Mouse (Mus musculus) spleen, postnatal 4 days (tissue): Measurements from ENCODE around the gene Bard1.
A peak's percentile ranks its signal among the peaks of the same experiment; 100 is the strongest.

Source experiments
- DNase-seq, 2 experiments: peaks; one replicate each; pipeline ENCODE4 v3.0.0; 2022; ENCODE audit warnings: low spot score in 2 of 2

The Bard1 gene

DNA sequence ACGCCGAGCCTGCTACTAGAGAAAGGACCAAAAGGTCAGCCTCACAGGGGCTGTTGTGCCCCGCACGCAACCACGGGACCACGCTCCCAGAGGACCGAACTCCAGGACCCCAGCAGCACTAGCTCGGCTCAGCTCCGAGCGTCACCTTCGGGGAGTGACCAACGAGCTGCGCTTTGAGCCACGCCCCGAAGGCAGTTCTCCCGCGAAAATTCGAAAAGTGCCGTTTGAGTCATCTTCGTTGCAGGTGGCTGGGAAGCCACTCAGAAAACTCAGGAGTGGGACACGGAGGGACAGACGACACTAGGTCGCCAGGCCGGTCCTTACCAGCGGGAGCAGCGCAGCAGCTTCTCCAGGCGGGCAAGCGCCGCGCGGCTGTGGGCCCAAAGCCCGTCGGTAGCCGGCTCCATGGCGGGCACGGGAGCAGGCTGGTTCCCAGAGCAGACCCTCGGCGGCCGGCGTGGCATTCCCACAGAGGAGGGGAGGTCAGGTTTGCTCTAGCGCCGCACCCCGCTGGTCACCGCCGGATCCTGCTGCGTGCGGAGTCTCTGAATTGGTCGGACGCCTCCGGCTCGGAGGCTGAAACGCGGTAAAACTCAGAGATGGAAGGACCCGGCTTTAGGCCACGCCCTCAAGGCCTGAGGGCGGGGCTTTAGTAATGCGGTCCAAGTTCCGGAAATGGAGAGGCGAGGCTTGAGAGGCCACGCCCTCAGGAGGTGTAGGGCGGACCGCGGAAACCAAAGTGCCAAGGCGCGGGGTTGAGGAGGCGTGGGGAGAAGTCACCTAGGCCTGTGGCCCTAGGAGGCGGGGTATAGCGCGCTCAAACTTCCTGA is at the start of gene Bard1:
TSS of gene Bard1 (minus strand) at position 803 of the 830 bp plus-strand sequence.
- DNase-seq, result peak; percentile 97 to 98

DNA sequence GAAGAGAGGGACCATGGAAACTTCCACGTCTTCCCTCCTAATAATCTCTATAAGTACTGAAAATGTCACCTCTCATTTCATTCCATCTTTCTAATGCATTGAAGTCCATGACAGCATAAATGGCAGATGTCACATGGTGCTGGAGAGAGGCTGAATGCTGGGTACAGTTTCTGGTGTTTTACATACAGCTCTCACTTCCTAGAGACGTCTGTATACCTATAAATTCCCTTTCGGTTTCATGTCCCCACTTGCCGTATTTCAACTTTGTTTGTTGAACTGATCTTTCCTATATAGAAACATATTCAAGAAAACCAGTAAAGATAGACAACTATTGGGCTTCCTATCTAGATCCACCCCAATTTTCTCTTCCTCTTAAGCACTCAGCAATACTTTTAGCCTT is 24.2 kb upstream of the Bard1 start:
- DNase-seq, result no peak

- no peak for DNase-seq
Observed at GRCm38 (mm10) chr1:71118511-71118910, 15.6 kb upstream of the Bard1 start.

DNA sequence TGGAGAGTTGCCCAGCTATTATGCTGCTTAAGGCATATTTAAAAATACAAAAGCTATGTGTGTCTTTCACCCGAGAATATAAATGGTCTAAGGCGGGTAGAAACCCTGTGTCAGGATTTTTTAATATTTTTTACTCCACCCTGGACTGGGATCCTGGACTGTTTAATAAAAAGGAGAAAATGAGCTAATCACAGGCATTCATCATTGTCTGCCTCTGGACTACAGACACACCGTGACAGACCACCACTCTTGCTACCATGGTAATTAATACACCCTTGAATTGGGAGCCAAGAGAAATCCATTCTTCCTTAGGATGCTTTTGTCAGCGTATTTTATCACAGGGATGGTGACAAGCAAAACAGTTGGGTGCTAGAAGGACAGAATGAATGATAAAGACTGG is 14.3 kb upstream of the Bard1 start:
- DNase-seq, result no peak

GRCm38 (mm10) chr1:71115781-71116180 is 12.8 kb upstream of the Bard1 start:
- no peak for DNase-seq

DNA sequence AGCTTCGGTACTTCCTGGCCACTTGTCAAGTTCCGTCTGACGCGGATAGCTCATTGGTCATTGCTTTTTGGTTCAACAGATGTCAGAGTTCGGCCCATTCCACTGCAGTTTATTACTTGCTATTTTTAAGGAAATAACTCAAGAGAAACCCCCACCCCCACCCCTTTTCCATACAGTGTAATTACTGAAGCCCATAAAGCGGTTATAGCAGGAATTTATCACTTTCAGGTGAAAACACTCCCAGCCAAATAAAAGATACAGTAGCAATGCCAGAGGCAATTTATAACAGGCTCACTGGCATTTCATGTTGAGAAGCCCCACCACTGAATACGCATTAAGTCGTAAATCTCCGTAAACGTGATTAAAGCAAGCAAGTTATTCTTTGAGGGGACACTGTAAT is 6.9 kb upstream of the Bard1 start:
- no peak for DNase-seq

DNA sequence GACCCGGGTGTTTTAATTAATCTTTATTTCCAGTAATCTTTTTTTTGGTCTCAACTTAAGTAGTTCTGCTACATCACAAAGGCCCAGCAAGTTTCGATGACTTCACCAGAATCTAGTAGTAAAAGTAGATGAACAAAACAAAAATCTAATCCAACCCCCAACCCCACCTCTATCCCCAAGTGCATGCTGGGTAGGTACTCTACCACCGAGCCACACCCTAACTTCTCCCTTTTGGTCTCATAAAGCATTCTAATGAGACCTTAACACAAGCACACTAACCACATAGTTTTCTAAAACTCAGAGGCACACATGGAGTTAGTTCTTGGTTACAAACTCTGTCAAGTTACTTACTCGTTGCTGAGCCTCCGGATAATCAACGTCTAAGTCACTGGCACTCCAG is 3.2 kb upstream of the Bard1 start:
- DNase-seq, result no peak

DNA sequence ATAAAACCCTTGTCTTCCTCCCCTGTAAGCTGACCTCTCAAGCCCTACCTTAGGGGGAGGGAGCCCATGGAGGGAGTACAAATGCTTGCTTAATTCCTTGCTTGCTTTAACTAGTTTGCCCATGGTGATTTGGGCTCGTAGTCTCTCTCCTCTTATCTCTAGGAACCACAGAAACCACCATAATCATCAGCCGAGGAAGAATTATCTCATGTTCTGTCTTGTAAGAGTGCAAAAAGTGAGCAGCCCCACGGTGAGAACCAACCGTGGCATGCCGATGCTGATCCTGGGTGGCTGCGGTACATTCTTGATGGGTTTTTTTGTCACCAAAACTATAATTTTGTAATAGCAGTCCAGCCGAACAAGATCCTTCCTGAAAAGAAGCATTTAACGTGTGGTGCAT is 2.8 kb upstream of the Bard1 start:
- DNase-seq, result no peak

DNA sequence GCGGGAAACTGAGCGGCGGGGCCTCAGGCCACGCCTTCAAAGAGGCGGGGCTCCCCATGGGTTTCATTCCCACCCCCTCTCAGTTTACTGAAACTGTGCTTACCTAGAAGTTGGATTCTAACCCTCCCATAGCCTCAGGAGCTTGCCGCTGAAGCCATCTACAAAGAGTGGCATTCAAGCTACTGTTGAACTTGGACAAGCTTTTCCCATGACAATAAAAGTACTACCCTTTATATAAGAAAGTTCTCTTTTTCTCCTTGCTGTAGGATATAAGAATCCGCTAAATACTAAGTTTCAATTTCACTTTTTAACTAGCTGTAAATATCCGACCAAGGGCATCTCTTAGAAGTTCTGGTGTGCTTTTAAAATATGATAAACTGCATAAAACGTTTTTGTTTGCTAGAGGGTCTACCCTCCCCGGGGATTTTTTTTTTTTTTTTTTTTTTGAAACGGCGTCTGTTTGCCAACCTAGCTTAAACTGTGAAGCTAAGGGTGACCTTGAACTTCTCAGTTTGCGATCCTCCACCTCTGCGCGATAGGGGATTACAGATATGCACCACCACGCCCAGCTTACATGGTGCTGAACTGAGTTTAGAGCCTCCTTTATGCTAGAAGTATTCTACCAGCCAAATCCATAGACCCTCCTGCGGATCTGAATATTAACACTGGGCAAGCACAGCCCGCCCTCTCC is 373 bp upstream of the Bard1 start:
- peak; percentile 33 to 66 for DNase-seq

DNA sequence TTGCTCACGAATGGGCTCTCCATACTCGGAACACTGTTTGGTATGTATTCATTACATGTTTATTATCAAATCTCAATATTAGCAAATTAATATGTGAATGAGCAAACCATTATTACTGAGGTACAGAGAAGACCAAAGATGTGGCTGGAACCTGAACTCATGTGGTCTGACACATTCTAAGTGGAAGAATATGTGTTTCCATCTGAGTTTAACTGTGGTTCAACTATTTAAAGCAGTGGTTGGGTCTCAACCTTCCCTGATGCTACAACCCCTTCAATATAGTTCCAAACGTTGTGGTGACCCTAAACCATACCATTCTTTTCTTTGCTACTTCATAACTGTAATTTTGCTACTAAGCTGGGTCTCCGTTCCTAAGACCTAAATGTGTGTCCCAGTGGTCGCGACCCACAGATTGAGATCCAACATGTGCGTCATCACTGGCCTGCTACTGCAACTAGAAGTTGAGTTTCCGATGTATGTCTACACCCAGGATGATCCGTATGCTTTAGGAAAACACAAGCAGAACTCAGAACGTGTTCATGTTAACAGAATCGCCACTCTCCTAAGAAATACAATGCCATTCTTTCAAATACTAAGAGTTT is 1.5 kb downstream of the Bard1 start:
- no peak for DNase-seq

- peak in 1 of 2 experiments; percentile 3 for DNase-seq
Observed at GRCm38 (mm10) chr1:71100591-71101368, 2.2 kb downstream of the Bard1 start.

GRCm38 (mm10) chr1:71099945-71100515 is 2.9 kb downstream of the Bard1 start:
- peak; percentile 17 to 64 for DNase-seq

- DNase-seq, result no peak
Observed at GRCm38 (mm10) chr1:71096031-71096430, 6.9 kb downstream of the Bard1 start.

DNA sequence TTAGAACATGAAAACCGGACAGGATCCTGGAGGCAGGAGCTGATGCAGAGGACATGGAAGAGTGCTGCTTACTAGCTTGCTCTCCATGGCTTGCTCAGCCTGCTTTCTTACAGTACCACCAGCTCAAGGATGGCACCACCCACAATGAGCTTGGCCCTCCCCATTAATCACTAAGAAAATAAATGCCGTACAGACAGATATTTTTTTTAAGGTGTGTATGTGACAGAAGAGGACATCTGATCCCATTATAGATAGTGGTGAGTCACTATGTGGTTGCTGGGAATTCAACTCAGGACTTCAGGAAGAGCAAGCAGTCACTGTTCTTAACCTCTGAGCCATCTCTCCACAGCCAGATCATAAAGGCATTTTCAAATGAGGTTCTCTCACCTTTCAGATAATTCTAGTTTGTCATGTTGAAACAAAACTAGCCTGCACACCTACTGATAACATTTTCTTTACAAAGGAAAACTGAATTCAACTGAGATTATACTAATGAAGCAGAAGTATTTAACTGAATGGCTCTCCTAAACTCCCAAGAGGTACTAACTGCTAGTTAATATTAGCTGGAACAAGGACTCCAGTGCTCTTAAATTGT is 7.6 kb downstream of the Bard1 start:
- DNase-seq, result no peak

- no peak for DNase-seq
Observed at GRCm38 (mm10) chr1:71075651-71076050, 27.3 kb downstream of the Bard1 start.

DNA sequence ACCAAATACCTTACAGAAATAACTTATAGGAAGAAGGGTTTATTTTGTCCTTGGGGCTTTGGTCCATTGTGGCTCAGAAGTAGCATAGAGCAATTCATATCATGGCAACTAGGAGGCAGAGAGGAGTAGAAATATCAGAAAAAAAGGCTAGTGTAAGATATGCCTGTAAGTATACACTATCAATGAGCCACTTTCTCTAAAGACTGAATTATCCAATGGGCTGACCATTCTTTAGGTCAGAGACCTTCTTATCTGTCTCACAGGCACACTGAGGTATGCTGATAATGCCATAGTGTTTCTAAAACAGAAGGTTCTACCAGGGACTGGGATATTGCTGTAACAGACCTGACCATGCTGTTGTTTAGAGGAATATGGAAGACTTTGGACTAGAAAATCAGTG is 32.2 kb downstream of the Bard1 start:
- no peak for DNase-seq

DNA sequence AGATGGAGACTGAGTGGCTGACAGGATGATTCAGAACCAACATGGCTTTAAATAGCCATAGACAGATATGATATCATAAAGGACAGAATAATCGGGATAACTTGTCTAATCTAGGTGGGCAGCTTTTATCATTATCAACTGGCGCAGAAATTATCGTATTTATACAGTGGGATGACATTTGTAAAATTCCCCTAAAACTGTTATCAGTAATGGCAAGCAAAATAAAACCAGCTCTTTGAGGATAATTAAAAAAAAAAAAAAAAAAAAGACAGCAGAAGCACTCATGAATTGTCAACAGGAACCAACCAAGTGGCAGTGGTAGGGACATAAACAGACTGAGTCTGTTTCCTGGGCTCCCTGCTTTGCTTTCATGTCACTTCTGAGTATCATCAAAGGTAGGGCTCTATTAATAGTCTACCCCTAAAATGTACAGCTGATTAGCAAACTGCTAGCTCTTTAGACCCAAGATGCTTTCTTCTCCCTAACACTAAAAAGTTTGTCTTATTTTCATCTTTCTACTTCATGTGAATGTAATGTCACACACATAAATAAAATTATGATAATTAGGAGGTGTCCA is 34.1 kb downstream of the Bard1 start:
- no peak for DNase-seq

- DNase-seq, result no peak
Observed at GRCm38 (mm10) chr1:71063885-71064492, 39.0 kb downstream of the Bard1 start.

- no peak for DNase-seq
Observed at GRCm38 (mm10) chr1:71056143-71056542, 46.8 kb downstream of the Bard1 start.

GRCm38 (mm10) chr1:71055454-71055853 is 47.5 kb downstream of the Bard1 start:
- DNase-seq, result no peak
